Mouse (Mus musculus) left cerebral cortex, postnatal 36 days (tissue): ENCODE measurements around the gene Cpsf3. TPM values are rescaled to one million over a fixed set of nuclear protein-coding genes. Genes with fewer than 3 reads are reported as not detected.

Experiments
- DNase-seq, 2 experiments: peaks; one replicate each; pipeline ENCODE4 v3.0.0; 2021 to 2022; ENCODE audit warnings: low spot score in 2 of 2, mixed read lengths in 1 of 2
- intact Hi-C: fragments of 180-260 bp; cut with DNase I; formaldehyde crosslinking; loops from one replicate; pipeline ENCODE4 v1.15.1; 2025
- total RNA-seq, 2 experiments: library from RNA; stranded (reverse); gene quantifications; 2 replicates each; pipeline ENCODE4 v1.2.3; 2021

Gene Cpsf3
- total RNA-seq, 2 experiments from 2014 or later, result 42.2 to 47.4 TPM

DNA sequence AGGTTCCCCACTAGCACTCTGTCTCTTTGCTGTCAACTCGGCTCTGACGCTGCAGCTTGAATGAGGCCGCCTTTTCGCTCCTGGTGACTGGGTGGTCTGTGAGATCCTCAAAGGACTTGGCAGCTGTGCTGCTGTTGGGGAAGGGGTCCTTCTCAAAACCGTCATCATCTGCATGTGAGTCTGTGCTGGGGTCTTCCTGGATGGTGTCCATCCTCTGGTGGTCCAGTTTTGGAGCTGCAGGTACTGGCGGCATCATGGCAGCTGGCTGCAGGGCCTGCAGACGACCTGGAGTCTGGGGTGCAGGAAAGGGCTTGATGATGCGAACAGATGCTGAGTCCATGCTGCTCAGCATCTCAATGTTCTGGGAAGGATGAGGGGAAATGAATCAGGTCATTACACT, 40.1 kb downstream of the Cpsf3 start:
- intact Hi-C loops, result no loop called here
- DNase-seq, result no peak

DNA sequence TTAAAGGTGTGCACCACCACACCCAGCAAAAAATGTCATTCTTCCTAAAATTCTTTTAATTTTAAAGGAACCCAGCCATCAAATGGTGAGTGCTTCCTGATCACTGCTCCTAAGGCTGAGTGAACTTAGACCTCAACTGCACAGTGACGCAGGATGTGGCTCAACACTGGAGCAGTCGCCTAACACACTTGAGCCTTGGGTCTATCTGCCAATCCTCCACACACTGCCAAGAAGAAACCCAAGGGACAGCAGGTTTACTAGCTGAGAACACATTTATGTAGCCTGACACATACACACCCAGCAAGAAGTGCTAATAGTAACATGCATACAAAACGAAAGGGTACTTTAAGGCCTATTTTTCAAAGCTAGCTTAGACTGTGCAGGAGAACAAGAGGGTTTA, 41.1 kb downstream of the Cpsf3 start:
- intact Hi-C loops, result no loop called here
- DNase-seq, result no peak

DNA sequence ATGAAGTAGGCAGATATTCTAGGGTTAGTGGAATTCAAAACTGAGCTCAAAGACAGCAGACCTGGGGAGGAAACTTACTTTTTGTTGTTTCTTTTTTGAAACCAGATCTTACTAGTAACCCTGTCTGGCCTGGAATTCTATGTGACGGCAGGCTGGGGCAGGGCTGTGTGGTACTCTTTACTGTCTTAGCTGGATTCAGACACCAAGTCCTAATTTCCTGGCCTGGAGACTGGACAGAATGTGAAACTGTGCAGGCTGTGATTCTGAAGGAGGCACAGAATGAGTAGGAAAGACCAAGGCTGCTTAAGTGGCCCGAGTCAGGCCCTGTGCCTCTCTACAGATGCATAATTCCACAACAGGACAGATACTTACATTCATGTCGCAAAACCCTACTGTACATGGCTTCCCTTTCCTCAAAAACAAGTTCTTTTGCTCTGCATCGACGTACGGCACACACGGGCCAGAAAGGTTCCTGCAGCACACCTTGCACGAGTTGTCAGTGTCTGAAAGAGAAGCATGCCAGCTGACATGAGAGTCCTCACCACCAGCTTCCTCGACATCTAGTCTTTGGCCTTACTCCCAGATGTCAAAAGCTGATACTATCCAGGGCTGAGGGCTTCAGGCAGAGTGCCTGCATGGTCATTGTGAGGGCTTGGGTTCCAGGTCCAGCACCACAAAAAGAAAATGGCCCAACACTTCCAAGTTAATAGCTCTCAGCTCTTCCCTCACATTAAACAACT, 44.6 kb downstream of the Cpsf3 start:
- intact Hi-C loops, result no loop called here
- DNase-seq, result no peak

DNA sequence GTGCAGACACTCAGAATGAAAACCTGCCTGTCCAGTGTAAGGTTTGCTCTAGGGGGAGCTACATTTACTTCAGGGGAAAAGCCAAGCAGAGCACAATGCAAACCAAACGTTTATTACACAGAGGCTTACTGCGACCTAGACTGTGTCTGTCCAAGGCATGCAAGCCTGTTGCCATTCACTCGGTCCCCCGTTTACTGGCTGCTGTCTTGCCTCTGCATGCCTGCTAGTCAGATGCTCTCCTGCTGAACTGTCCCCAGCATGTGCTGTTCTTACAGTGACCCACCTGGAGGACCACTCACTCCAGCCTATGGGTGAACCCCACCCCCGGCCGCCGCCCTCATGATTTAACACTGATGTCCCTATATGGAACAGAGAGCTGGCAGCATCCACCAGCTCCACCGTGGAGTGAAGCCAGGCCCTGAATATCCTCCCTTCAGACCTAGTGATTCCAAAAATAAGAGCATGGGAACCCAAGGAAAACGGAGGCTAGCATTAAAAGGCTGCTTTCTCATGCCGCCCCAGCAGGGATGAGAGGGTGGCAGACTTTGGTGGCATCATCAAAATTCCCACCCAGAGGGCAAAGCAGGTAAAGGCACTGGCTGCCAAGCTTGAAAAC, 45.9 kb downstream of the Cpsf3 start:
- intact Hi-C loops, result no loop called here
- DNase-seq, result peak; percentile 56 to 66

DNA sequence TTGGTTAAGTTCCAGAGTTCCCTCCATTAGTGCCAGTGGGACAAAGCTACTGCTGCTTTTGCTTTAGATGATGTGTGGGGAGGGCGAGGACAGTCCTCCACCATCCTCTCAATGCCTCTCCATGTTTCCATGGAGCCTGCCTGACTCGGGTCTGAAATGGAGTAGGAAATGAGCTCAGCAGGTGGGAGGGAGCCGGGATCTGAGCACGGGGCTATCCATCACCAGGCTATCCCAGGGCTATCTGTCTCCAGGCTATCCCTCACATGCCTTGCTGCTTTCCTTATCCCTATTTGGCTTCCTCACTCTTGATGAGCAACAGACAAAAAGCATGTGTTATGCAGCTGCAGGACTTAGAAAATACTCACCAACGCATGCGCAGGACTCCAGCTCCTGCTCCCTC, 46.5 kb downstream of the Cpsf3 start:
- intact Hi-C loops, result no loop called here

DNA sequence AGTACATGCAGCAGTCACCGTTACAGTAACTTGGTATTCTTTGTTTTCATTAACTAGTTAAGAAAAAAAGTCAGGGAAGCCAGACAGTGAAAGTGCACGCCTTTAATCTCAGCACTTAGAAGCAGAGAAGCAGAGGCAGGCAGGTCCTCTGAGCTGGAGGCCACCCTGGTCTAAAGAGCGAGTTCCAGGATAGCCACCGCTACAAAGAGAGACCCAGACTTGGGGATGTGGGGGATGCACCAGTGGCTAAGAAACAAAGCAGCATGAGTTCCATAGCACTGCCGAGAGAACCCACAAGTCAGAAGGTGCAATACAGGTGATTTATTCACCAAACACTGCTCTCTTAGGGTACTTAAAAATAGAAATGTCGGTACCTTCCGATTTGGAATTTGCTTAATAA, 47.8 kb downstream of the Cpsf3 start:
- DNase-seq, result no peak
- intact Hi-C loops, result no loop called here

More for the DNA sequence above, 46.5 kb downstream of the Cpsf3 start:
- no peak for DNase-seq

DNA sequence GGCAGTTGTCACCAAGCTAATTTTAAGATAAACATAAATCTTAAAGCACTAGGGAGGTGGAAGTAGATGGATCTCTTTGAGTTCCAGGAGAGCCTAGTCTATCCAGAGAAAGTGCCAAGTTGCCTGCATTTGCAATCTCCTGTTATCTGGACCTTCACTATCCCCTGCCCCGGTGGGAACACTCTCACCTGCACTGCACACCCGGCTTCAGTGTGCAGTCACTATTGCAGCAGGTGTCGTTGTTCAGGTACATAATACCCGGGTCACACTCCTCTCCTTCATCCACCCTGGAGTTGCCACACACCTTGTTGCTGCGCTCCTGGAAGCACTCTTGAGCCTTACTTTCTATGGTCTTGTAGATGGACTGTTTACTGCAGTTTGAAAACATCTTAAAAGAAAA, 48.6 kb downstream of the Cpsf3 start:
- DNase-seq, result no peak
- intact Hi-C loops, result no loop called here

DNA sequence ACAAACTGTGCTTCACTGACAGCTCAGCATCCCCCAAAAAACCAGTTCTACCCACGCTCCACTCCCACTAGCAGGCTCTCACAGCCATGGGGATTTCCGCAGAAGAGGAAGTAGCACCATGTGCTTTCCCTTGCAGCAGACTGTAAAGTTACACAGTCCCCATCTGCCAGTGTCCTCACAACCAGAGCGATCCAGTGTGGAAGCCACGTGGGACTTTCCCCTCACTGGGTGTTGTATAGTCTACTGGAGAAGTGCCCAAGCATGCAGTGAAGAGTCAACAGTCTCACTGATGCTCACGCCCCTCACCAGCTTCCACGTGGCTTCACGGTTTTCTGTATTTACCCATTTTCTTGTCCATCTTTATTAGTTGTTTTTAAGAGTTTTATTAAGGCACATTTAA, 50.7 kb downstream of the Cpsf3 start:
- DNase-seq, result peak; percentile 43 to 47
- intact Hi-C loops, result no loop called here

DNA sequence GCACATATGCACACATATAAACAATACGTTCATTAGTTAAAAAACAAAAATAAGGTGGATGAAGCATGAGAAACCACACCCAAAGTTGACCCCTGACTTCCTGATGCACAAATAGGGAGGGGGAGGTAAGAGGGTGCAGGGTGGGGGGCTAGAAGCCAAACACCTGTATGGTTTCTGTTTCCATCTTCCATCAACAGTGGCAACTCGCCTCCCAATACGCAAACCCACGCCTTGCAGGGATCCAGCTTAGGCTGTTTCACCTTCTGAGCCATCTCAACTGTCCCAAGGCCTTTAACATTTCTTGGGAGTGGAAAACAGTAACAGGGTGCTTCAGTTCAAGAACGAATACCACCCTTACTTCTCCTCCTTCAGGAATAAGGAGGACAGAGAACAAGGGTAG, 52.0 kb downstream of the Cpsf3 start:
- intact Hi-C loops, result no loop called here
- DNase-seq, result no peak

DNA sequence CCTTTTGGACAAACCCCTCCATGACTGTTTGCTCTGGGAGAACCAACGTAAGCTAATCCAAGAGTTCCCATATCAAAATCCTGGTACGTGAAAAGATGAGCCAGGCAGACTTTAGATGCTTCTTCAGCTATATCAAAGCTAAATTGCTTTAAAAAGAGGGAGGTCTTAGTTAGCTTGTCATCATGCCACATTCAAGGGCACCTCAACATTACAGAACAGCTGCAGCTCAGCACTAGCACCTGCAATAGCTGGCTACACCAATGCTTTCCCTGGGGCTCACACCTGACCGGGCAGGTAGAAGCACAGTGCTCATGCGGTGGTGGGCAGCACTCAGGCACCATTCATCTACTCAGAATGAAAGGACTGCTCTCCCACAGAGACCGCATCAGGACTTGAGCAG, 55.5 kb downstream of the Cpsf3 start:
- no peak for DNase-seq
- intact Hi-C loops, result no loop called here

DNA sequence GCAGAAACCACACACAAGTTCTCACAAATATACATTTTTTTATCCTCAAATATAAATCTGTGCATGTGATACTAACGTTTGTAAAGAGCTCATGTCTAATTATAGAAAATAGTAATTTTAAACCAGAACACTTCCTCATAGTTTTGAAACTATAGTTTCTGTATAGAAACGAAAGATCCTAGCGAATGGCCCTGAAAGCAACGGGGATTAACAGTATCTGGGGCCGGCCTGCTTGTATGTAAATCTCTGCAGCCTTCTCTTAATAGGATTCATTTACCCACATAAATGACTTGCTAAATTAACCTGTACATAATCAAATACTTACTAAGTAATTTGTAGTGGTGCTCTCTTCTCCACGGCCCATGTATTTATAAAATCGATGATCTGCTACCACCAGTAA, 61.8 kb downstream of the Cpsf3 start:
- intact Hi-C loops, result no loop called here
- no peak for DNase-seq

DNA sequence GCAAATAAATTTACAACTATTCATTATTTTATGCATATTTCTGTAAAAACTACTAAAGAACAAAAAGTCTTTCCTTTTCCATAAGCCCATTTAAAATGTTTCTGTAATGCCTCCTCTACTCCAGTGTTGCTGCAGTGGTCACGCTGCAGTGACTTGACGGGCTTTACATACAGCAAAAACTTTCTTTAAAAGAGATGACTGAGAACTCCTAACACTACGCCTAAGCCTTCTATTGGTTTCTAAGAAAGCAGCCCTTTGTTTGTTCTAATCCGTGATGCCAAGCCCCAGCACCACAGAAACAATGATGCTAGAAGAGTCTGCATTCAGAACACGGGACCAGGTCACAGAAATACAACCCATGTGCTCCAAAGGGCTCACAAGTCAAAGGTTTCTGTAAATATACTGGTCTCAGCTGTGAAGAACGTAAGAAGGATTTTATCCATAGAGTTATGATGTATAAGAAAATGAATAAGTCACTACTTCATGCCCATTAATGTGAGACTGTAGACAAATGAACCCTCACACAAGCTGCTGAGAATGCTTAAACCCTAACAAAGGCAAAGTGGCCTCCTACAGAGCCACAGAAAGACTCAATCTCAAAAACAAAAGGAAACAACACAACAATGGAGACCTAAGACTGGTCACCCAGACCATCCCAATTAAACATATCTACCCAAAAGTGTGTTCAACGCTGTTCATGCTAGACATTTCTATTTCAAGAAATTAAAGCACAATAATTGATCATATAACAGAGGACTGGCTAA, 65.1 kb downstream of the Cpsf3 start:
- DNase-seq, result no peak
- intact Hi-C loops, result no loop called here

DNA sequence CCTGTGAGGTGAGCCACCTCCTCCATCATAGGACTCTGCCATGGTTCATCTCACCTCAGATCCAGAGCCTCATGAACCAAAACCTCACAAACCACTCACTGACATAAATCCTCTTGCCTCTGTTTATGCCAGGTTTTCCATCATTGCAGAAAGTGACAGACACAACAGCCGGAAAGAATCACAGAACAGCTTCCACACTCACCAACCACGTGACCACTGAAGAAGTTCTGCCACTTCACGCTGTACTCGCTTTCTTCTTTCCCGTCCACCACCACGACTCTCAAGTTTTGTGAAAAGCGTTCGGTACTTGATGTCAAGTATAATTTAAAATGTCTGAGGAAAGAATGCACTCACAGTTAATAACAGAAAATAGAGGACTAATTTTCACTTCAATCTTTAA, 68.5 kb downstream of the Cpsf3 start:
- intact Hi-C loops, result no loop called here

DNA sequence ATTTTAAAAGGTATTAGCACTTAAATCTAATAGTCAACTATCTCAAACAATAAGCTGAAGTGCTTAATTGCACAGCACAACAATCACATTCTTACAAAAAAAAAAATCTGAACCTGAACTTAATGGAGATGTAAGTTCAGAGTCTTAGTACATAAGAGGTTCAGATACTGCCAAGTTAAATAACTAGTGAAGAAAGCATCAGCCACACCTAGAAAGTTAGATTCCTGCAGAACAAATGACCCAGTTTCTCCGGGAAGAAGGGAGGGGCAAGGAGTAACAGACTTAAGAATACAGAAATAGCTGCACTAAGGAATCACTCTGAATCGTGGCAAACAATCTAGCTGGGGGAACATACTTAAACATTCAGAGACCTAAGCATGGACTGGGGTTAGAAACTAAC, 77.5 kb downstream of the Cpsf3 start:
- intact Hi-C loops, result no loop called here

More for the DNA sequence above, 68.5 kb downstream of the Cpsf3 start:
- DNase-seq, result no peak

DNA sequence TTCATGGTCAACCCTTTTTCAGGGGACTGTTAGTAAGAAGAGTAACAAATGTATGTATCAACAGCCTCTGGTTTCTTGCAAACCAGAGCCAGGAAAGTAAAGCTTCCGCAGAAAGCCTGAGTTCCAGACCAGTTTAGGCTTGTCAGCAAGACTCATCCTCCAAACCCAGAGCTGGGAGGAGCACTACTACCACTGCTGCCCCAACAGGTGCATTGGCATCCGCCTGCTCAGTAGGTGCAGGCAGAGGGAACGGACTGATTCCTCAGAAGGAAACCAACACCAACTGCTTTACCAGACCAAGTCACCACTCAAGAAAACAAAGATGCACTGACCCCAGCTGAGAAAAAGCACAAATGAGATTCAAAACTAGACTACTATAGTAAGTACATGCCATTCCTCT, 78.0 kb downstream of the Cpsf3 start:
- no peak for DNase-seq
- intact Hi-C loops, result no loop called here

More for the DNA sequence above, 77.5 kb downstream of the Cpsf3 start:
- no peak for DNase-seq

Other genes with a start within 250 kb of the Cpsf3 start
- gene Itgb1bp1, start 893 bp downstream of the Cpsf3 start, total RNA-seq, result 10 to 100 TPM; 31.2 to 34.3 TPM
- 10 to 100 TPM; 12.7 to 14.5 TPM for gene Iah1, start 31.0 kb downstream of the Cpsf3 start, total RNA-seq
- gene Adam17, start 88.2 kb downstream of the Cpsf3 start, total RNA-seq, result 10 to 100 TPM; 15.3 to 21.5 TPM
- gene Ywhaq, start 132.2 kb downstream of the Cpsf3 start, total RNA-seq, result 100 to 1,000 TPM; 430 to 485 TPM